Comparison of ENCODE assay signal across 8 mouse cellular contexts in the genomic region with DNA sequence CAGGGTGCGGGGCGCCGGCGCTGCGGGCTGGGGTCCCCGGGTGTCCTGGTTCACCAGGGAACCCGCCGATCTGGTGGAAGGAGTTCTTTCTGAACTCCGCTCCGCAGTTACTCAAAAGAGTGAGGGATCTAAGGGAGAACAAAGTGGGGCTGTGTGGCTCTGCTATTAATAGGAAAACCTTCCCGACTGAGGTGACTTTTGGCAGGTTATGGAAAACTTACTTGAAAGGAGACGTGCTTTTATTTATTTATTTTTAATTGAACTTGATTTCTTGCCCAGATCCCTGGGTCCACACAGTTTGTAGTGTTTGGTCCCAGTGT. TPM values are rescaled to one million over a fixed set of nuclear protein-coding genes. Genes with fewer than 3 reads are reported as not detected.
A peak's percentile ranks its signal among the peaks of the same experiment; 100 is the strongest.
DNase-seq lines count a peak whose midpoint lies in the region; ATAC-seq and TF ChIP-seq lines count a peak whose summit lies in the region.

No protein-coding gene starts in this region.

- peaks cover 20% of the 10 kb centered on the region for H3K36me3 ChIP-seq in kidney, embryonic 16.5 days (ENCODE audit: insufficient read depth, low read length)
- H3K36me3 ChIP-seq in hindbrain, embryonic 16.5 days (ENCODE audit: control insufficient read depth, insufficient read depth, low read length), result peaks cover 9% of the 10 kb centered on the region; the same call in 1 of the 2 replicates
- H3K36me3 ChIP-seq in midbrain, embryonic 16.5 days (ENCODE audit: control insufficient read depth, insufficient read depth, low read length), result peaks cover 11% of the 10 kb centered on the region

- no peaks in the 10 kb centered on the region for H3K9me3 ChIP-seq in kidney, embryonic 16.5 days (ENCODE audit: low read length)
- no peaks in the 10 kb centered on the region for H3K9me3 ChIP-seq in hindbrain, embryonic 16.5 days (ENCODE audit: control insufficient read depth, low read length)
- H3K9me3 ChIP-seq in midbrain, embryonic 16.5 days (replicated peaks; ENCODE audit: control insufficient read depth, low read length, poor library complexity, severe bottlenecking), result no peaks in the 10 kb centered on the region

- no peak for DNase-seq in kidney, adult 18-20 months
- DNase-seq in adrenal gland, adult (ENCODE audit: inconsistent age in 2 of 2, low spot score in 1 of 2), result no peak
- no peak for DNase-seq in left cerebral cortex, postnatal 14 days (ENCODE audit: low spot score in 2 of 2)
- no peak for DNase-seq in ovary, postnatal 14 days (ENCODE audit: low spot score)

- no peak for TF ChIP-seq CTCF in cortical plate, adult 2 months (IDR thresholded peaks at IDR 0.05; ENCODE audit: extremely low read depth, insufficient read depth, low read length)

- TF ChIP-seq POLR2A in cortical plate, adult 2 months (IDR thresholded peaks at IDR 0.05; ENCODE audit: extremely low read depth, insufficient read depth, low read length), result no peak

- under 1% methylated on average over 12 of the region's 12 CpGs for WGBS in kidney, embryonic 16.5 days
- under 1% methylated on average over 12 of the region's 12 CpGs for WGBS in hindbrain, embryonic 16.5 days
- WGBS in midbrain, embryonic 16.5 days, result under 1% methylated on average over 12 of the region's 12 CpGs

- H3K4me1 ChIP-seq in kidney, embryonic 16.5 days (ENCODE audit: insufficient read depth, low read length), result peaks cover 5% of the 10 kb centered on the region; the same call in 1 of the 2 replicates
- H3K4me1 ChIP-seq in cortical plate, adult 2 months (ENCODE audit: control insufficient read depth, insufficient read depth, low read length), result no peaks in the 10 kb centered on the region
- peaks cover 10% of the 10 kb centered on the region for H3K4me1 ChIP-seq in hindbrain, embryonic 16.5 days (ENCODE audit: control insufficient read depth, insufficient read depth, low read depth, low read length)
- peaks cover 11% of the 10 kb centered on the region for H3K4me1 ChIP-seq in midbrain, embryonic 16.5 days (ENCODE audit: control insufficient read depth, insufficient read depth, low read length)

- no peak for ATAC-seq in kidney, embryonic 16.5 days (ENCODE audit: low FRiP score, low TSS enrichment)
- ATAC-seq in hindbrain, embryonic 16.5 days, result no peak
- no peak; the same call in 1 of the 2 replicates for ATAC-seq in midbrain, embryonic 16.5 days

- peak overlapping the region; percentile 94 for H3K9ac ChIP-seq in kidney, embryonic 16.5 days (replicated peaks; ENCODE audit: low read length)
- peak overlapping the region; percentile 98 for H3K9ac ChIP-seq in hindbrain, embryonic 16.5 days (ENCODE audit: low read depth, low read length)
- H3K9ac ChIP-seq in midbrain, embryonic 16.5 days (ENCODE audit: low read depth, low read length), result peak overlapping the region; percentile 94

- intact Hi-C loops in left cerebral cortex, postnatal 14 days (cut with DNase I), result loop anchor here (5.0 to 10.0 kb wide), 2 partner anchors 37 to 115 kb away; partner anchors contain the start of gene Birc6

- H3K4me3 ChIP-seq in kidney, embryonic 16.5 days (ENCODE audit: low read length), result peak overlapping the region; percentile 99
- H3K4me3 ChIP-seq in cortical plate, adult 2 months (ENCODE audit: insufficient read depth, low read length), result peak overlapping the region; percentile 57
- H3K4me3 ChIP-seq in hindbrain, embryonic 16.5 days (ENCODE audit: low read length), result peak overlapping the region; percentile 99
- peak overlapping the region; percentile 99 for H3K4me3 ChIP-seq in midbrain, embryonic 16.5 days (ENCODE audit: low read depth, low read length)

- H3K27me3 ChIP-seq in kidney, embryonic 16.5 days (ENCODE audit: insufficient read depth, low read length), result no peaks in the 10 kb centered on the region
- H3K27me3 ChIP-seq in hindbrain, embryonic 16.5 days (replicated peaks; ENCODE audit: control insufficient read depth, insufficient read depth, low read length), result no peaks in the 10 kb centered on the region
- H3K27me3 ChIP-seq in midbrain, embryonic 16.5 days (ENCODE audit: control insufficient read depth, insufficient read depth, low read depth, low read length), result no peaks in the 10 kb centered on the region

- peak overlapping the region; percentile 57 for H3K4me2 ChIP-seq in kidney, embryonic 16.5 days (replicated peaks; ENCODE audit: low read depth, low read length)
- peak overlapping the region; percentile 72 for H3K4me2 ChIP-seq in hindbrain, embryonic 16.5 days (ENCODE audit: low read length)
- H3K4me2 ChIP-seq in midbrain, embryonic 16.5 days (ENCODE audit: low read length), result peak overlapping the region; percentile 65

- peak overlapping the region; percentile 88 for H3K27ac ChIP-seq in kidney, embryonic 16.5 days (ENCODE audit: low read length)
- peak overlapping the region; percentile 85; the same call in 1 of the 2 replicates for H3K27ac ChIP-seq in cortical plate, adult 2 months (ENCODE audit: insufficient read depth, low read length)
- peak overlapping the region; percentile 74 for H3K27ac ChIP-seq in hindbrain, embryonic 16.5 days (ENCODE audit: low read depth, low read length)
- H3K27ac ChIP-seq in midbrain, embryonic 16.5 days (ENCODE audit: low read length), result peak overlapping the region; percentile 80

RNA-seq across cellular contexts. Expression of gene Yipf4, which starts 0.6 kb away (rescaled TPM):
- polyA plus RNA-seq in kidney, embryonic 16.5 days (2015; fragmentation: Nextera tagmentation; extraction: Ambion mirVana), result 58.4 and 61.3 TPM in 2 replicates
- 38.8 and 46.7 TPM in 2 replicates for polyA plus RNA-seq in cortical plate, adult 2 months (2012; rRNA removed)
- 44.8 and 51.3 TPM in 2 replicates for polyA plus RNA-seq in hindbrain, embryonic 16.5 days (2015; fragmentation: Nextera tagmentation; extraction: Ambion mirVana)
- polyA plus RNA-seq in midbrain, embryonic 16.5 days (2015; fragmentation: Nextera tagmentation; extraction: Ambion mirVana), result 45.8 and 53.0 TPM in 2 replicates
- 10 to 100 TPM; 81.4 to 83.7 TPM for total RNA-seq in left cerebral cortex, postnatal 14 days (2021)

RNA-seq across cellular contexts. Expression of gene Nlrc4, which starts 30.9 kb away (rescaled TPM):
- 0.26 and 0.35 TPM in 2 replicates for polyA plus RNA-seq in kidney, embryonic 16.5 days (2015; fragmentation: Nextera tagmentation; extraction: Ambion mirVana)
- polyA plus RNA-seq in cortical plate, adult 2 months (2012; rRNA removed), result 0.23 and 0.25 TPM in 2 replicates
- 0.20 and 0.42 TPM in 2 replicates for polyA plus RNA-seq in hindbrain, embryonic 16.5 days (2015; fragmentation: Nextera tagmentation; extraction: Ambion mirVana)
- 0.27 and 0.33 TPM in 2 replicates for polyA plus RNA-seq in midbrain, embryonic 16.5 days (2015; fragmentation: Nextera tagmentation; extraction: Ambion mirVana)
- total RNA-seq in left cerebral cortex, postnatal 14 days (2021), result under 1 TPM; 0.09 to 0.23 TPM

RNA-seq across cellular contexts. Expression of gene Birc6, which starts 38.2 kb away (rescaled TPM):
- 64.6 and 86.6 TPM in 2 replicates for polyA plus RNA-seq in kidney, embryonic 16.5 days (2015; fragmentation: Nextera tagmentation; extraction: Ambion mirVana)
- polyA plus RNA-seq in cortical plate, adult 2 months (2012; rRNA removed), result 96.1 and 98.6 TPM in 2 replicates
- polyA plus RNA-seq in hindbrain, embryonic 16.5 days (2015; fragmentation: Nextera tagmentation; extraction: Ambion mirVana), result 61.9 and 68.1 TPM in 2 replicates
- polyA plus RNA-seq in midbrain, embryonic 16.5 days (2015; fragmentation: Nextera tagmentation; extraction: Ambion mirVana), result 85.9 and 91.5 TPM in 2 replicates
- total RNA-seq in left cerebral cortex, postnatal 14 days (2021), result 100 to 1,000 TPM; 152 TPM
